Mouse (Mus musculus): Measurements from ENCODE around the gene Mob3a.

Gene Mob3a

DNA sequence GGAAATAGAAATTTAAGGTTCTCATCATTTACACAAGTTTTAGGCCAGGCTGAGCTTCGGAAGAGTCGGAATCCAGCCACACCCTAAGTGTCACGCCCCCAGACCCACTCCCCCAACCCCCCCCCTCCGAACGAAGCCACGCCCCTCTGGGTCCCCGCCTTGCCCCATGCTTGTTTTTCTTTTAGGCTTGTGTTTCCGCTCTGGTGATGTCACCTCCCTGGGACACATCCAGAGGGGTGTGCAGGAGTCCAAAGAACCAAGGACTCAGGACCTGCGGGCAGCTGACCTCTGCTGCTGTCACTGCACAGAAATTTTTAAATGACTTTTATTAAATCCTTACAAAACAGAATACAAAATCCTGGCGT is 36.8 kb downstream of the Mob3a start:
- CTCF ChIA-PET = interaction anchor here (0.6 to 0.7 kb wide), 2 partner anchors 9 to 28 kb away, joined by 3 to 9 read pairs; no protein-coding TSS in a partner anchor

DNA sequence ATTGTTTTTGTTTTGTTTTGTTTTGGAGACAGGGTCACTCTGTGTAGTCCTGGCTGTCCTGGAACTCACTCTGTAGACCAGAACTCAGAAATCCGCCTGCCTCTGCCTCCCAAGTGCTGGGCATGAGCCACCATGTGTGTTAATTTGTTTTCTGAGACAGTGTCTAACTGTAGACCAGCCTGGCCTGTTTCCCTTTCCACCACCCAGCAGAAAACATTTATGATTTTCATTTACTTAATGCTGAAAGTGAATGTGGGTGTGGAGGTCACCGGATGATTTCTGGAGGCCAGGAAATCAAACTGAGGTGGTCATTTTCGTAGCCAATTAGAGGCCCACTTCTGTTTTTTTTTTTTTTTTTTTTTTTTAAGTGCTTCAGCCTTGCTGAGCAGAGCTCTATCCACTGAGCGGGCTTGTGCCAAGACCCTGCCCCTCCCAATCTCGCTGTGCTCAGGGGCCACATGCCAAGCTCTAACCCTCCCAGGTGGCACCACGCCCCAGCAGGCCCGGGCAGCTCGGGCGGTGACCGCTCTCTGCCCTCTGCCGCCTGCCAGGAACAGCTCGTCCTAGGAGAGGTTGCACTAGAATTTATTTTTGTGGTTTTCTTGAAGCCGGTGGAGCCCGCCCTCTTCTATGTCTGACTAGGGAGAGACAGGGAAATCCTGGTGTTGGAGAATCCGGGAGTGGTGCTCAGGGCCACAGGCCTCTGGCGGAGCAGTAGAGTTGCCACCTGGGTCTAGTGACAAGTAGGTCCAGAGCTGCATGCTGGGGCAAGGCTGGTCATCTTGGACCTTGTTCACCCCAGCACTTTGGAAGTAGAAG is 37.4 kb downstream of the Mob3a start:
- CTCF ChIA-PET = interaction anchor here (0.6 to 0.7 kb wide), 4 partner anchors 9 to 158 kb away, joined by 3 to 9 read pairs (median 4); no protein-coding TSS in a partner anchor

DNA sequence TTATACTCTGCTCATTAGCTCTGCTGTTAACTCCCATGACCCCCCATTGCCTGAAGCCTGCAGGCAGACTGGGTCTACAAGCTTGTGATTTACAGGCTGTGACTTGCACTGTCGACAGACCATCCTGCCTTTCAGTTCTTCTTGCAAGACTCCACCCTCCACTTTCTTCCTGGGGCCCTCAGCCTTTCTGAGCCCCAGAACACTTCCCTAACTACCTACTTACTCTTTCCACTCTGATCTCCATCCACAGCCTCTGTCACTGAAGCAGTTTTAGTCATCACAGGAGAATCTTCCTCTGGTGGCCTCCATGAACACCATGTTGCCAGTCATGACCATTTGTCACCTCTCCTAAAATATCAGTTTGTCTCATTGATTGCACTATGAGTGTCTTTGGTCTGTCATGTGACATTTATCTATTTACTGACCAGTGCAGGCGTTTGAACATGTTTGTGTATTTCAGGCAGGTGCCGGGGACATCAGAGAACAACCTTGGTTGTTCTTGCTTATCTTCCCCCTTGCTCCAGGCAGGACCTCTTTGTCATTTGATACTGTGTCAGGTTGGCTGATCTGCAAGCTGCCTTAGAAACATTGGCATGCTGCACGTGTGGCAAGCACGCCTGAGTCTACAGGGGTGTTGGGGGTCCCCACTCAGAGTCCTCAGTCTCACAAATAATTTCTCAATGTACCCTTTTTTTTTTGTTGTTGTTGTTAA is 38.1 kb downstream of the Mob3a start:
- CTCF ChIA-PET = interaction anchor here (0.6 kb wide), 2 partner anchors 19 to 159 kb away, joined by 3 to 5 read pairs; no protein-coding TSS in a partner anchor

DNA sequence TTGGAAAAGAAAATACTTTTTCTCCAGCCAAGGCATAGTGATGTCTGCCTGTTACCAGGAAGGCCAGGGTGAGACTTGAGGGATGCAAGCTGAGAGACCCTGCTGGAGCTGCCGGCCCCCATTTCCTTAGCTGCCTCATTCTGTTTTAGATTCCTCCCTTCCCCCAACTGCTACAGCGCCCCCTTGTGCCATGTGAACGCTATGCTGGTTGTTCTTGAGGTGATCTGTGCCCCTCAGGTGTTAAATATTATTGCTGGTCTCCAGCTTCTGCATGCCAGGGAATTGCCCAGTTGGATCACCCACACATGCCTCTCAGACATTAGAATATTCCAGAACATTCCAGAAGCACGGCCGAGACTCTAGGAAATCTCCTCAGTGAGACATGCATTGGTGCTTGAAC is 40.6 kb downstream of the Mob3a start:
- CTCF ChIA-PET = interaction anchor here (0.7 to 3.2 kb wide), 4 partner anchors 14 to 100 kb away, joined by 3 to 26 read pairs (median 5); partner anchors contain the start of gene Mknk2

DNA sequence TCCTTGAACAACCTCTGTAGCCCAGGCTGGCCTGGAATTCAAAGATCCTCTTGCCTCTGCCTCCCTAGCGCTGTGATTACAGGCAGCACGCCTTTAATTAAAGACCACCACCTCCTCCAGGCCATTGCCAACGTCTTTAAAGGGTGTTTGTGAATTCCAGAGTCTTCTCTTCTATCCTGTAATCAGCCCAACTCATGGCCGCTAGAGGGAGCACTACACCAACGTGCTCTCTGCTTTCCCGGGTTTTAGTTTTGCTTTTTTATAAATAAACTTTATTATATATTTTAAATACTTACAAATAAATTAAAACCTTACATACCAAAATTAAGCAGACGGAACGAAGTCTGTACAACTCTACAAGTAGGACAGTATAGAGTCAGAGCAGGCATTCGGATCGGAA is 42.6 kb downstream of the Mob3a start:
- CTCF ChIA-PET = interaction anchor here (1.0 to 3.2 kb wide), 3 partner anchors 10 to 93 kb away, joined by 3 to 26 read pairs (median 3); no protein-coding TSS in a partner anchor

DNA sequence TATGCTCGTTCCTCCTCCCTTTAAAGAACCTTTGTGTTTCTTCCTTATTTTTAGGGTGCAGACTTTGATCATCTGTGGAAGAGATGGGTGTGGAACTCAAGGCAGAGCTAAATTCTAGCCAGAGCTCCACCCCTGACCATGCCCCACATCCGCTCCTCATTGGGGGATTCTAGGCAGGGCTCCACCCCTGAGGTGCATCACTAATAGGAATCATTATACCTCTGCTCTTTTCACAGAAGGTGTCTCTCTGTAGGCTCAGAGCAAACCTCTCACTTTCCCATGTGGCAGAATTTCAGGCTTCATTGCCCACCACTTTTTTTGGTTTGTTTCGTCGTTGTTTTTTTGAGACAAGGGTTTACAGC is 43.0 kb downstream of the Mob3a start:
- CTCF ChIA-PET = interaction anchor here (1.0 to 3.2 kb wide), 3 partner anchors 10 to 93 kb away, joined by 3 to 26 read pairs (median 3); no protein-coding TSS in a partner anchor

DNA sequence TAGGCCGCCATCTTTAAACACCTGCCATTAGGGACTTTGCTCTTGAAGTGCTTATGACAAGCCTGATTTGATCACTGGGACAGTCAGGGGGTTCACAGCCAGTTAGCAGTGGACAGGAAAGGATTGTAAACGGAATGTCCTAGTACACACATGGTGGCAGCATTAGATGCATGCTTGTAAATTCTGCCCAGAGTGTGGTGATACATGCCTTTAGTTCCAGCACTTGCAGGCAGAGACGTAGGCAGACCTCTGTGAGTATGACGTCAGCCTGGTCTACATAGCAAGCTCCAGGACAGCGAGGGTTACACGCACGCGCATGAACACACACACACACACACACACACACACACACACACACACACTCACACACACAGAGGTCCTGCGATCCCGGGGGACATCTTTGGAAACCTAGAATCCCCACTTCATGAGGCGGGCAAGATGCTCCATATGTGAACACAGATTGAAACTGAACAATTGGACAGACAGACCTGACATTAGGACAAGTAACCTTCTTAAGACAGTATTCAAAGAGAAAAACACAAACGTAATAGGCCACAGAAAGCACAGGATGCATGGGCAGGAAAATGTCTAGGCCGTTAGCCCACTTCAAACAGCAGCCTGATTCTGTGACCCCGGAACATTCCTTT is 43.5 kb downstream of the Mob3a start:
- CTCF ChIA-PET = interaction anchor here (0.8 to 1.0 kb wide), 3 partner anchors 11 to 96 kb away, joined by 3 to 4 read pairs (median 3); no protein-coding TSS in a partner anchor

DNA sequence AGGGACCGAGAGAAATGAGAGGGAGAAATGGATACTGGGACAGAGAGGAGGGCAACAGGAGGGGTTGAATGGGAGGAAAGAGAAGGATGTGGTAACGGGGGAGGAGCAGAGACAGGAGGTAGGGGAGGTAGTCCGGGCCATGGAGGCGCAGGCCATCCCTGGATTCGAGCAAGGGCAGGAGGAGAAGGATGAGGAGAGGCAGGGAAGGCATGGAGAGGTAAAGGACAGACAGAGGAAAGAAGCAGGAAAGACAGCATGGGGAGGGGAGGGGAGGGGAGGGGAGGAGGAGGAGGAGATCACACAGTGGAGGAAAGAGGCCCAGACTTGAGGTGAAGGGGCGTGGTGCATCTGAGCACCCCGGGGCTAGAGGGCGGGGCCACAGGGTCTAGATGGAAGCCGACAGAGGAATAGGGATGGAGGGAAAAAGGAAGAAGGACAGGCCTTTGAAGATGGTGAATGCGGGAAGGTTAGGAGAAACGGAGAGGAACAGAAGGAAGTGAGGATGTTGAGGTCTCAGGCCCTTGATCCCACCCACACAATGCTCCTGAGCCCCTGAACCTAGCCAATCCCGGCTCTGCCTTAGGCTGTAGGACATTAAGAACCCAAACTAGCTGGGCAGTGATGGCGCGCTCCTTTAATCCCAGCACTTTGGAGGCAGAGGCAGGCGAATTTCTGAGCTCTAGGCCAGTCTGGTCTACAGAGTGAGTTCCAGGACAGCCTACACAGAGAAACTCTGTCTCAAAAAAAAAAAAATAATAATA is 44.7 kb downstream of the Mob3a start, which contains the start of gene Btbd2:
Btbd2 (minus strand) TSS at position 209 of the 761 bp plus-strand sequence.
- CTCF ChIA-PET = interaction anchor here (0.8 kb wide), 1 partner anchor 13 kb away, joined by 4 read pairs; no protein-coding TSS in a partner anchor

DNA sequence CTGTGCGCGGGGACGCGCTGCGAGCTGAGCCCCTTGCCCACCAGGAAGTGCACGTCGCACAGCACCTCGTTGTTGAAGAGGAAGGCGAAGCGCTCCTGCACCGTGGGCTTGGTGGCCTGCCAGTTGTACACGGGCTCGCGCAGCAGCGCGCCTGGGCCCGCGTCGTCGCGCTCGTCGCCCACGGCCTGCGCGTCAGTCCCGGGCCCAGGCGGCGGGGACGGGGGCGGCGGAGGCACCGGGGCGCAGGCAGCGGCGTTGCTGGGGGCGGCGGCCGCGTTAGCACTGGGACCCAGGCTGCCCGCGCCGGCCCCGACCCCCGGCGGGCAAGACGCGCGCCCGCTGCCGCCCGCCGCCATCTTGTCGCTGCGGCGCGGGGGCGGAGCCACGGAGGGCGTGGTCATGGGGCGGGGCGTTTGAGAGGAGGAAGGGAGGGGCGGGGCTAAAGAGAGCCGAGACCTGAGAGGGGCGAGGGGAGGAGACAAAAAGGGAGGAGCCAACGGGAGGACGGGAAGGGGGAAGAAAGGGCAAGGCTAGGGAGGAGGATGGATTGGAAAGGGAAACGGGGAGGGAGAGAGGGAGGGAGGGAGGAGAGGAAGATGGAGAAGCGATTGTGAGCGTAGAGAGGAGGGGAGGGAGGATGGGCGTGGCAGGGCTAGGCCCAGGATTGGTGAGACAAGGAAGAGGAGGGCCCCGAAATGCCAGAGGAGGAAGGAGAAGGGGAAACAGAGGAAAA is 45.5 kb downstream of the Mob3a start:
- CTCF ChIA-PET = no interaction called here

DNA sequence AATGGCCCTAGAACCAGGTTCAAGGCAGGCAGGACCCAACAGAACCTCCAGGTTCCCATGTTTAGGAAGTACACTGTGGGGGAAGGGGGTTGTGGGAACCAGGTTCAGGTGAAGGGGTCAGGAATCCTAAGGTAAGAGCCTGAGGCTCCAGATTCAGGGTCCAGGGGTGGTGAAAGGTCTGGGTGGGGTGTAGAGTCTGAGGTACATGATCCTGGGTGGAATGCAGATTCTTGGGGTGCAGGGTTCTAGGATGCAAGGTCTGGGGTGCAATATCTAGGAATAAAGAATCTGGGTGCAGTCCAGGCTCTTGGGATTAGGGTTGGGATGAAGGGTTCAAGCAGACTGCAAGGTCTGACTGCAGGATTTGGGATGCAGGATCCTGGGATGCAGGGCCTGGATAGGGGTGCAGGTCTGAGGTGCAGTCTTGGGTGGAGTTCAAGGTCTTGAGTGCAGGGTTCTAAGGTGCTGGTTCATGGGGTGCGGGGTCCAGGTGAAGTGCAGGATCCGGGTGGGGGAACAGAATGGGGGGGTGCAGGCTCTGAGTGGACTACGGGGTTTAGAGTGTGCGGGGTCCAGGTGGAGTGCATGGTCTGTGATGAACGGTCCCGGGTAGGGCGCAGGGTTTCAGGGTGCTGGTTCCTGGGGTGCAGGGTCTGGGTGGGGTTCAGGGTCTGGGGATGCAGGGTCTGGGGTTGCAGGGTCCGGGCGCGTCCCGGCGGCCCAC is 46.2 kb downstream of the Mob3a start:
- CTCF ChIA-PET = no interaction called here

DNA sequence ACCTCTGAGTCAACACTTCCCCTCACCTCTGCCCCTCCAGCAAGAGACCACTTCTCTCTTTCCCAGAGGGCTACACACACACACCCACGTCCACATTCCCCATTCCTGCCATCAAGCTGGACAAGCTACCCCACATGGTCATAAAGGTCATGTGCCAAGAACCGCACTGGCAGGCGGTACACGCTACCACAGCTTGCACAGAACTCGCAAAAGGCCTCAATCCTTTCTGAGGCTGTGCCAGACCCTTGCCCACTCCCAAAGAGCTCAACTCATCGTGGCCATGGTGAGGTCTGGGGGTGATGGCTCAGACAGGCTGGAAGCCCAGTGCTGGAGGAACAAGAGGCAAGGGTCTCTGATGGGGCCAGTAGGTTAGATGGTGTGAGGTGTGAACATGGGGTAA is 46.9 kb downstream of the Mob3a start:
- CTCF ChIA-PET = interaction anchor here (0.5 kb wide), 1 partner anchor 20 kb away, joined by 4 read pairs; no protein-coding TSS in a partner anchor

DNA sequence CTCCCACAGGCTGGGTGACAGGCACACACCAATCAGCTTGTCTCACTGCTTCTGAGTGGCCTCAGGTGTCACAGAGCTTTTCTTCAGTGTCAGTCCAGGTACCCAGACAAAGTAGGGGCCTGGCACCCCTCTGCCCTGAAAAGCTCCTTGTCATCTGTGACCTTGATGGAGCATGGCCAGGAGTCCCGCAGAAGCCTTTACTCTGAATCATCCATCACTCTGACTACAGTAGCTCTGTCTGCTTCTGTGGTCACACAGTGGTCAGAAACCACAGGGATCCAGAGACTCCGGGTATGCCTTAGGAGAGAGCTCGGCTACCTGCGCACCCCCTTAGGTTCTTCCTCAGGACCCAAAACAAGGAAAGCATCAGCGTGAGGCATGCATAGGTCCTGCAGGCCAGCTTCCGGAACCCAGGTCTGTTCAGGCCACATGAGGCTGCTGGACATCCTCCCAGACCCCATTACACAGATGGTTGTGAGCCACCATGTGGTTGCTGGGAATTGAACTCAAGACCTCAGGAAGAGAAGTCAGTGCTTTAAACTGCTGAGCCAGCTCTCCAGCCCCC is 48.5 kb downstream of the Mob3a start:
- CTCF ChIA-PET = no interaction called here

DNA sequence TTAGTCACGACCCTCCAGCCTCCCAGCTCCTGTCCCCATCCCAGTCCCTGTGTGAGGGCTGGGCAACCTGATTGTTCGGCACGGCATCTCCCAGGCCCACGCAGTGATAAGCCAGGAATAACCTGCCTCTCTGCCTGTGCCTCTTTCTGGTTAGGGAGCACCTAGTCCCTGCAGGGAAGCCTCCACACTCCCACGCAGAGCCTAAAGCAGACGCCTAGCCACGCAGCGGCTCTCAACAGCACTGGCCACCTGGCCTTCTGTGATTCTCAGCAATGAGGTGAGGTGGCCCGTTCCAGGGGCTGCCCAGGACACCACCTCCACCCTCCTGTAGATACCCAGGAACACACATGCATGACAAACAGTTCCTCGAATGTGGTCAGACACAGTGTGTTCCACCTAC is 51.4 kb downstream of the Mob3a start:
- CTCF ChIA-PET = interaction anchor here (0.5 to 0.6 kb wide), 2 partner anchors 16 to 70 kb away, joined by 3 read pairs; no protein-coding TSS in a partner anchor

DNA sequence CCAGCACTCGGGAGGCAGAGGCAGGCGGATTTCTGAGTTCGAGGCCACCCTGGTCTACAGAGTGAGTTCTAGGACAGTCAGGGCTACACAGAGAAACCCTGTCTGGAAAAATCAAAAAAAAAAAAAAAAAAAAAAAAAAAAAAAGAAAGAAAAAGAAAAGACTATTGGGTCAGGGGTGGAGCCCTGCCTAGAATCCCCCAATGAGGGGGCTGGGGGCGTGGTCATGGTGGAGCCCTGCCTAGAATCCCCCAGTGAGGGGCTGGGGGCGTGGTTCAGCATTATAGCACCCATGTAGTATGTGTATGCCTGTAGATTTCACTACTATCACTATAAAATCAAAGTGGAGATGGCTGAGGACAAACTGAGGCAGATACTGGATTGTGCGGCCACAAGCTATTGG is 51.9 kb downstream of the Mob3a start:
- CTCF ChIA-PET = interaction anchor here (0.5 to 0.6 kb wide), 2 partner anchors 16 to 69 kb away, joined by 3 read pairs; no protein-coding TSS in a partner anchor

DNA sequence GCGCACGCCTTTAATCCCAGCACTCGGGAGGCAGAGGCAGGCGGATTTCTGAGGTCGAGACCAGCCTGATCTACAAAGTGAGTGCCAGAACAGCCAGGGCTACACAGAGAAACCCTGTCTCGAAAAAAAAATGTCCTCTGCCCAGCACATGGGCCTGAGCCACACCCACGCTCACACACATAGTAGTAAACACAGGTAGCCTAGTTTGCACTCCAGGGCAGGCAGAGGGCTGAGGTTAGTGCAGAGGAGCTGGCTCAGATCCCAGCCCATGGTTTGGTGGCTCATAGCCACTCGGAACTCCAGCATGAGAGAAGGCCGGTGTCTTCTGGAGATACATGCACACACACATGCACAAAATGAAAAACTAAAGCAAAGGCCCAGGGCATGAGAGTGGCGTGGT is 54.8 kb downstream of the Mob3a start:
- CTCF ChIA-PET = interaction anchor here (0.6 kb wide), 2 partner anchors 42 to 479 kb away, joined by 4 to 6 read pairs; no protein-coding TSS in a partner anchor

DNA sequence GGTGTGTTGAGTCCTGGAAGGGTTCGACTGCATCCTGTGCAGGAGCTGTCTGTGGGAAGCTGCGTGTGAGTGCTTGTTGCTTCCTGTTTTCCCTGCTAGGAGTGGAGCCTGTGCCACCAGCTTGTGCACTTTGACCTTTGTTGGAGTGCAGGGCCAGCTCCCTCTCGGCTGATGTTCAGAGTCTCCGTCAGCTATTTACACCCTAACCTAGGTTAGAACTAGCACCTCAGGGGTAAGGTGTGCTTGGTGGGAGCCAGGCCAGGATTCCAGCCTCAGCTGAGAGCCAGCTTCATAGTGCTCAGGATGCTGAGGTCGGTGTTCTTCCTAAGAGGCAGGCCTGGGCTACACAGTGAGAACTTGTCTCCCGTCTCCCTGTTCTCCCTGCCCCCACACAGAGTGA is 66.4 kb downstream of the Mob3a start:
- CTCF ChIA-PET = no interaction called here
